Mouse (Mus musculus) urinary bladder, postnatal 14 days (tissue): ENCODE data around the gene Inf2.
A peak's percentile ranks its signal among the peaks of the same experiment; 100 is the strongest.

Experiments
- DNase-seq: peaks from one replicate; pipeline ENCODE4 v3.0.0; 2021; ENCODE audit warnings: low spot score

Inf2 gene

GRCm38 (mm10) chr12:112660576-112661326 is 72.2 kb downstream of the Inf2 start:
- peak; percentile 29 for DNase-seq

- DNase-seq, result no peak
These were observed 72.7 kb downstream of the Inf2 start for GRCm38 (mm10) chr12:112661327-112661605.

GRCm38 (mm10) chr12:112661851-112662250 is 73.3 kb downstream of the Inf2 start:
- no peak for DNase-seq

DNA sequence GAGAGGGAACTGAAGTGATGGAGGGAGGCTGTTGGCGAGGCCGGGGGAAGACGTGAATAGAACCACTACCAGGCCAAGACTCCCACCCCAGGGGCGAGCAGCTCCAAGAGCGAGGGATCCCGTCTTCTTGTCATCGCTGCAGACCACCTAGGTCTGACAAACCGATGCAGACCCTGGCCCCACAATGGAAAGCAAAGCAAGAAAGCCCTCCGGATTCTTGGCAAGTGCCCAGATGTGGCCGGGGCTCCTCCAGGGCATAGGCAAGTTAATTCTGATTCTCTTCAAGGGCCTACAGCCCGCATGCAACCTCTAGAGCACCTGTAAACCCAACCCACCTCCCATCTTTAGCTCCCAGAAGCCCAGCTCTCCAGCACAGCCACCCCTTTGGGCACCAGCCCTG is 74.7 kb downstream of the Inf2 start:
- DNase-seq, result no peak

- no peak for DNase-seq
These were observed 75.1 kb downstream of the Inf2 start for GRCm38 (mm10) chr12:112663716-112664115.

DNA sequence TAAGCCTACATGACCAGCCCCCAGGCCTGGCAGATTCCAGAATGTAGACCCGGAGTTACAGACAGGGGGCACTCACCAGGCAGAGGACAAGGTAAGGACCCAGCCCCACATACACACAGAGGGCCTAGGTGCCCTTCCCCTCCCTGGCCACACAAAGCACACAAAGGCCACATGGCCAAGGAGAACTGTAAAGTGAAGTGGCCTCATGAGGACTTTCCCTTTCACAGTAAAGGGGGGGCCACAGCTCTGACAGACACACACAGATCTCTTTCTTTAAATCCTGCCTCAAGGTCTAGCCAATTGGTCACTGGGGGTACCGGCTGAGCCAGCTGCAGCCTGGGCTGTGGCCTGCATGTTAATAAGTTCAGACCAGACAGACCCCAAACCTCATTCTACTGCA is 75.5 kb downstream of the Inf2 start:
- no peak for DNase-seq

DNA sequence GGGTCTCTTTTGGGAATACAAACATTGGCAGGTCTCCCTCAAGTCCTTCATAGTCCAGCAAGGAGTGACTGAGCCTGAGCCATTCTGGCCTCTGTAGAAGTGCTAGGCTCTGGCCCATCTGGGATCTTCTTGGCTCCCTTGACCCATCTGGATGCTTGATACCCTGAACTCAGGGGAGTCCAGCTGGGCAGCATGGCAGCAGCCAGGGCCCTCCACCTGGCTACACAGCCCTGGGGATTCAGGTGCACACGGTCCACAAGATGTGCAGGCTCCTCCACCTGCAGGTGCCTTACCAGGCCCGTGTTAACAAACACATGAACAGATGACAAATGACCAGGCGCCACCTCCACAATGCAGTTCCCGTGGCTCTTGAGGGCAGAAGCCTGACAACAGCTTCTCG is 76.1 kb downstream of the Inf2 start:
- no peak for DNase-seq
